Mouse (Mus musculus) liver, embryonic 14.5 days (tissue): ENCODE measurements around the gene Cyp17a1. TPM values are rescaled to one million over a fixed set of nuclear protein-coding genes. Genes with fewer than 3 reads are reported as not detected.
A peak's percentile ranks its signal among the peaks of the same experiment; 100 is the strongest.

Experiments used
- ATAC-seq: fragments of 200-750 bp; cut with Nextera tagmentation; 2 replicates; pipeline ENCODE4 v1.8.0; 2017; ENCODE audit warnings: moderate number of reproducible peaks, mild to moderate bottlenecking, moderate library complexity; ENCODE audit not compliant: insufficient read depth
- DNase-seq, 3 experiments: peaks; one replicate each; pipeline ENCODE4 v3.0.0-alpha.2; 2012 to 2013; ENCODE audit warnings: low read depth in 3 of 3, low spot score in 3 of 3
- H3K27ac ChIP-seq: fragments of 300-500 bp; sonication (generic); 2 replicates; pipeline ENCODE4 v1.5.1; 2014; ENCODE audit warnings: moderate library complexity, mild to moderate bottlenecking, control low read depth, inconsistent platforms
- H3K27me3 ChIP-seq: fragments of 300-500 bp; sonication (generic); 2 replicates; pipeline ENCODE4 v1.6.1; 2014; ENCODE audit warnings: mild to moderate bottlenecking, low read length, moderate library complexity; ENCODE audit not compliant: control insufficient read depth, insufficient read depth
- H3K36me3 ChIP-seq: fragments of 300-500 bp; sonication (generic); replicated peaks from 2 replicates; pipeline ENCODE4 v1.6.1; 2014; ENCODE audit warnings: low read depth; ENCODE audit not compliant: control insufficient read depth, insufficient read depth
- H3K4me1 ChIP-seq, 2 experiments: fragments of 200-500 bp in 1 of 2; fragments of 300-500 bp in 1 of 2; sonication (generic) in 1 of 2; replicated peaks; 2 replicates each; pipeline ENCODE4 v1.6.1; 2012 to 2014; ENCODE audit warnings: antibody characterized with exemption in 1 of 2, inconsistent platforms in 1 of 2, low read length in 1 of 2; ENCODE audit not compliant: control insufficient read depth in 2 of 2, insufficient read depth in 2 of 2
- H3K4me2 ChIP-seq: fragments of 300-500 bp; sonication (generic); 2 replicates; pipeline ENCODE4 v1.6.1; 2014; ENCODE audit warnings: low read depth, mild to moderate bottlenecking, control low read depth, moderate library complexity
- H3K4me3 ChIP-seq, 2 experiments: fragments of 200-500 bp in 1 of 2; fragments of 300-500 bp in 1 of 2; sonication (generic) in 1 of 2; 2 replicates each; pipeline ENCODE4 v1.5.1; 2012 to 2014; ENCODE audit warnings: low read depth in 2 of 2, low read length in 2 of 2, mild to moderate bottlenecking in 2 of 2, control low read depth in 1 of 2, inconsistent platforms in 1 of 2, moderate library complexity in 1 of 2; ENCODE audit not compliant: insufficient read depth in 1 of 2
- H3K9ac ChIP-seq: fragments of 300-500 bp; sonication (generic); replicated peaks from 2 replicates; pipeline ENCODE4 v1.6.1; 2014; ENCODE audit warnings: mild to moderate bottlenecking, control low read depth, moderate library complexity
- H3K9me3 ChIP-seq: fragments of 300-500 bp; sonication (generic); 2 replicates; pipeline ENCODE4 v1.6.1; 2016; ENCODE audit warnings: low read length, mixed read lengths; ENCODE audit not compliant: control insufficient read depth
- CTCF ChIP-seq: IDR thresholded peaks from 2 replicates; pipeline ENCODE4 v1.5.1; 2016; ENCODE audit warnings: antibody characterized with exemption, low read depth, control low read depth
- EP300 ChIP-seq: IDR thresholded peaks from 2 replicates; pipeline ENCODE4 v1.6.1; 2016; ENCODE audit warnings: antibody characterized with exemption, low read depth
- WGBS: fragments of 180-500 bp; shearing (Covaris S2); extraction: QIAGEN DNeasy Blood & Tissue Kit; methylation state at CpG from one replicate; pipeline ENCODE4 v1.1.7; 2014; ENCODE audit not compliant: insufficient replicate concordance; 5-methylcytosine and 5-hydroxymethylcytosine counted together
- polyA plus RNA-seq, 2 experiments: library from polyadenylated mRNA; depleted of rRNA in 1 of 2; stranded (reverse) in 1 of 2; unstranded in 1 of 2; fragments of >200 nt; fragmentation: Nextera tagmentation in 1 of 2; extraction: Ambion mirVana in 1 of 2; gene quantifications; 2 replicates each; pipeline versions ENCODE4 v1.2.1 to v1.2.3; 2012 to 2014

Cyp17a1 gene
- polyA plus RNA-seq, 2 experiments: 0.06 to 0.13 TPM

DNA sequence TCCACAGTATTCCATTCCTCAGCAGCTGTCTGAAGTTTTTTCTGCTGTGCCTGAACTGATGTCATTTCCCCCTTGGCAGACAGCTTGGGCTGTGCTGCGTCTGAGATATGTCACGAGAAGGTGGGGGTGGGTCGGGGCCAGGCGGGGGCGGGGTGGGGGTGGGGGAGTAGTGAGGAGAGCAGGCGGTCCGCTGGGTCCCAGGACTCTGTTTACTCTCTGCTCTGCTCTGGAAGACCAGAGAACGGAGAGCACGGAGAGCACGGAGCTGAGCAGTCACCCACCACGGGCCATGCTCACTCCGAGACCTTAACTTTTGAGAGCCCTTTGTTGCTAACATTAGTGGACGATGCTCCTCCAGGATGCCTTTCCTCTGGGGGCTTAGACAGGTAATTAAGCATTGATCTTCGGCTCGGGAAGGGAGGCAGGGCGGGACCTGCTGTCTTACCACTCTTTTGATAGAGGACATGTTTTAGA lies 49.7 kb downstream of the Cyp17a1 start:
- Histone ChIP-seq H3K4me2 (peak overlapping the region; percentile 47), H3K36me3 (no peaks in the 10 kb centered on the region), H3K9me3 (no peaks in the 10 kb centered on the region), H3K27me3 (no peaks in the 10 kb centered on the region), H3K9ac (no peak overlapping the region), H3K27ac (no peak overlapping the region), H3K4me1 (peaks cover 0 to 6% of the 10 kb centered on the region in 2 experiments; a peak in 1 of 4 replicates), H3K4me3 (peak overlapping the region; percentile 21 to 30; a peak in 3 of 4 replicates)
- no peak; the same call in 1 of the 2 replicates for ATAC-seq
- TF ChIP-seq EP300 (no peak), CTCF (no peak)
- DNase-seq: no peak
- 28% methylated on average over 16 of the region's 16 CpGs for WGBS

DNA sequence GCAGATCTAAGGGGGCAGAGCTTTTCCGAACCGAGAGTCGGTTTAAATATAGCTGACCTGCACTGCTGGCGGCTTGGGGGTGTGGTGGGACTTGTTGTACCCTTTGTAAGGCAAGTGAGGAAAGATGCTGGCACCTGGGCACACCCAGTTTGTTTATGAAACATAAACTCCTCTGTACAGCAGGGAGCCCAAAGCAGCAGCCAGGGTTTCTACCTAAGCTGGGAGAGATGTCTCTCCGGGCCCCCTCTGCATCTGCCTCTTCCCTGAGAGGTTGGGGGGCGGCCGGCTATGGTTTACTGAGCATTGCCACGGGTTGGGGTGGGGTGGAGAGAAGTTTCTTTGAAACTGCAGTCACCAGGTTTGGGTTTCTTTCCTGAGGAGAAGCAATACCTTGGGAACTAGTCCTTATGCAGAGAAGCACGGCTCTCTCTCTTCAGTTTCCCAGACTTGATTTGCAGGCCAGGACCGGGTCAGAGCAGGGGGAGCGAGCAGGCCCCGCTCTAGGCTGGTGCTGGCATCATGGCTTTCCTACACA lies 50.2 kb downstream of the Cyp17a1 start:
- ATAC-seq (no peak), DNase-seq (no peak)
- TF ChIP-seq EP300 (no peak), CTCF (no peak)
- no peaks in the 10 kb centered on the region for H3K36me3 ChIP-seq
- H3K9ac ChIP-seq: no peak overlapping the region
- no peak overlapping the region for H3K4me3 ChIP-seq
- no peak overlapping the region for H3K27ac ChIP-seq
- no peaks in the 10 kb centered on the region for H3K9me3 ChIP-seq
- H3K27me3 ChIP-seq: no peaks in the 10 kb centered on the region
- H3K4me1 ChIP-seq: peaks cover 0 to 2% of the 10 kb centered on the region in 2 experiments; a peak in 1 of 4 replicates
- WGBS: 45% methylated on average over 12 of the region's 12 CpGs
- H3K4me2 ChIP-seq: peak overlapping the region; percentile 8; the same call in 1 of the 2 replicates

DNA sequence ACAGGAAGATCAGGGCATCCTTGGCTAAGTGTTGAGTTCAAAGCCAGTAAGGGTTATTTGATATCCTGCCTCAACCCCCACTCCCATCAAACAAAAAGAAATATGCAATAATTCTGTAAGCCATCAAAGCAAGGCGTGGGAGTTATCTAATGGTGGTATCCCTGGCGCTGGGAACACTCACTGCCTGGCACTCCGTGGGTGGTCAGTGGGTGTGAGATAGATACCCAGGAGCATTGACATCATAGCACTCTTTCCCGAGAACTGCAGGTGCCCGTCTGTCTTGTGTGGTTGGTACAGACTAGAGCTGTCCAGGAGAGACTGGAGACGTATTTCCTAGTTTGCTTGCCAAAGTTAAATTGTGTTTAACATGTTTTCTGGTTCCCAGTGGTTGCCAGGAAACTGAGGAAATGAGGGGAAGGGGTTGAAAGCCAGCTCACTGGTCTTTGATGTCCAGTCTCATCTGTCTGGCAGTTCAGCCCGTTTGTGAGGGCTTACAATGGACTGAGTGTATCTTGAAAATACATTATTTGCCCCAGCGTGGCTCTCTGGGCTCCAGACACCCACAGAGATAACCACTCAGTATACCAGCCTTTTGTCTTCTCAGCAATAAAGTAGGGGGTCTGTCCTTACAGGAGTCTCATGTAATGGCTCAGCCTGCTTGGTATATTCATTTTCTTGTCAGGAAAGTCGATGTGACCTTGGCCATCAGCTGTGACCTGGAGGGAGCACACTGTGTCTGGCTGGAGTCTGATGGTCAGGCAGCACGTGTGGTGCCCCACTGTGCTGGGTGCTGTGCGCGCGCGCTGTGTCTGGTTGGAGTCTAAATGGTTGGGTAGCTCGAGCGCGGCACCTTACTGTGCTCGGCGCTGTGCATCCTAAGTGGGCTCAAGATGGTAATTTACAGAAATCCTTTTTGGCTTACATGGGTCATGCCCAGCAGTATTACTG lies 51.5 kb downstream of the Cyp17a1 start:
- 74% methylated on average over 19 of the region's 19 CpGs for WGBS
- H3K4me2 ChIP-seq: no peak overlapping the region

DNA sequence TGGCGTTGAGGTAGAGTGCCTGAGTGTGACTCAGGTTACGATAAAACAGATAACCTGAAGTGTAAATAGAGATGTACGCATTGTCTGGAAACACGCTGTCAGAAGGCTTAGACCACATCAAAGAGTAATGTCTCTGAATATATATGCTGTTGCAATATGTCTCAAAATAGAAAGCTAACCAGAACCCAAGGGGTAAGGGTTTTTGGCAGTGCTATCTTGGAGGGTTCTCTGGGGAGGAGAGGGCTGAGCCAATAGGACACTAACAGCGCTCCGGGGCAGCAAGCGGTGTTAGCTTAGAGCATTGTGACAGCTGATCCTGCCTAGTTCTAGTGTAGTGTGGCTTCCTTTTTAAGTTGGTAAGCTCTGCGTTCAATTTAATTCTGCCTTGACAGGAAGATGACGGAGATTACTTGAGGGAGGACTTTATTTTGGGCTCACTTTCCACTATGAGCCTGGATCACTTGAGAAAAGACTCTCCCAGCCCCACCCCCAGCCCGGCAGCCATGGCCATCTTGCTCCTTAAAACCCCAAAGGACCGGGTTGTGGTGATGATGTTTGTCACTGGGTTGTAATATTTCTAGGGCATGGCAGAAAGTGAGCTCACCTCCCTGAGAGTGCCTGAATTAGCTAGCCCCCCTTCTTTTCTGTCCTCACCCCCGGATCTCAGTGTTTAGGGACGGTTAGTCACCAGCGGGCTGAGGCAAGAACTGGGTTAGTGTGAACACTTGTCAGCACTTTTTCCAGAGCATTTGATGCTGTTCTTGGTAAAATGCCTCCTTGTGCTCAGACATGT lies 52.8 kb downstream of the Cyp17a1 start:
- no peak overlapping the region for H3K27ac ChIP-seq
- peaks cover 0 to 5% of the 10 kb centered on the region in 2 experiments; a peak in 1 of 4 replicates for H3K4me1 ChIP-seq
- no peak overlapping the region for H3K4me2 ChIP-seq
- H3K4me3 ChIP-seq: no peak overlapping the region
- H3K36me3 ChIP-seq: no peaks in the 10 kb centered on the region
- TF ChIP-seq EP300 (no peak), CTCF (no peak)
- H3K27me3 ChIP-seq: no peaks in the 10 kb centered on the region
- 76% methylated on average over 14 of the region's 14 CpGs for WGBS
- no peak for ATAC-seq
- H3K9me3 ChIP-seq: no peaks in the 10 kb centered on the region
- H3K9ac ChIP-seq: no peak overlapping the region
- DNase-seq: no peak

More for the DNA sequence above, 51.5 kb downstream of the Cyp17a1 start:
- no peak for TF ChIP-seq CTCF
- no peak for TF ChIP-seq EP300
- H3K9me3 ChIP-seq: no peaks in the 10 kb centered on the region
- no peak overlapping the region for H3K9ac ChIP-seq
- H3K27ac ChIP-seq: no peak overlapping the region
- DNase-seq (no peak), ATAC-seq (no peak)
- no peaks in the 10 kb centered on the region for H3K36me3 ChIP-seq
- no peaks in the 10 kb centered on the region for H3K27me3 ChIP-seq
- 0 out of 4 replicates have a peak, but pooled peaks cover 0 to under 1% of the 10 kb centered on the region in 2 experiments for H3K4me1 ChIP-seq
- no peak overlapping the region for H3K4me3 ChIP-seq
